In genomic region chr10:58788486-58789274, GRCm38 (mm10) we compare ENCODE assay signal across 25 mouse cellular contexts. TPM values are rescaled to one million over a fixed set of nuclear protein-coding genes. Genes with fewer than 3 reads are reported as not detected.
A peak's percentile ranks its signal among the peaks of the same experiment; 100 is the strongest.
DNase-seq lines count a peak whose midpoint lies in the region; ATAC-seq and TF ChIP-seq lines count a peak whose summit lies in the region.
"Had no signal": no experiment of that assay in that cellular context is flagged by ENCODE, and none has a peak within 500 bp of the region (broad histone marks: within the 10 kb centered on the region; RNA-seq: fewer than 3 reads in every experiment).

No protein-coding gene starts in this region.

- intact Hi-C loops in left cerebral cortex, adult 2 months (cut with DNase I): loop anchor here (5.0 kb wide), 1 partner anchor 76 kb away; no protein-coding TSS in a partner anchor

- DNase-seq in frontal cortex, postnatal 36 days (ENCODE audit: low spot score in 2 of 2): no peak
- DNase-seq in left cerebral cortex, adult 2 months (ENCODE audit: extremely low spot score in 1 of 2, low spot score in 2 of 2): no peak
- no peak for DNase-seq in left cerebral cortex, adult 8-10 months (ENCODE audit: low spot score in 2 of 2)
- peak; percentile 67 for DNase-seq in brain, adult 2 months (ENCODE audit: low read depth, low spot score)
- DNase-seq in telencephalon, adult 2 months (ENCODE audit: low read depth, low spot score): peak; percentile 62
- no peak for DNase-seq in c-Kit-positive CD71-positive TER-119-positive erythroid progenitor cells, embryonic 14.5 days (ENCODE audit: low spot score)
- DNase-seq: adrenal gland, adult 8-10 months; adrenal gland, postnatal 14 days; B cell, adult 2 months; cerebellum, adult 11 months; cerebellum, adult 18-20 months; cerebellum, adult 8-10 months; cerebellum, adult 9-11 months; cerebellum, postnatal 14 days; cerebellum, postnatal 36 days; forebrain, postnatal 0 days had no signal

- no peak overlapping the region for H3K4me3 ChIP-seq in left cerebral cortex, adult 2 months
- H3K4me3 ChIP-seq: embryonic facial prominence, embryonic 10.5 days; embryonic facial prominence, embryonic 12.5 days; forebrain, embryonic 13.5 days; forebrain, embryonic 15.5 days had no signal

- H3K27ac ChIP-seq in left cerebral cortex, adult 2 months: peak overlapping the region; percentile 67
- H3K27ac ChIP-seq: embryonic facial prominence, embryonic 10.5 days; embryonic facial prominence, embryonic 12.5 days; forebrain, embryonic 13.5 days; forebrain, embryonic 15.5 days had no signal

- peak; percentile 96 for ATAC-seq in frontal cortex, adult (ENCODE audit: low TSS enrichment)
- ATAC-seq: activated CD4-positive, CD25-positive, alpha-beta regulatory T cell, adult 4 months; CD4-positive, CD25-positive, alpha-beta regulatory T cell, adult 4 months; forebrain, embryonic 13.5 days; forebrain, embryonic 15.5 days; forebrain, postnatal 0 days; Patski had no signal

- no peak for TF ChIP-seq CTCF in left cerebral cortex, adult 2 months (IDR thresholded peaks at IDR 0.05)

RNA-seq across cellular contexts. Expression of gene Sh3rf3, which starts 24.5 kb away (rescaled TPM):
- total RNA-seq in left cerebral cortex, adult 2 months (2021): 10 to 100 TPM; 48.3 to 55.2 TPM
- 10 to 100 TPM; 33.9 to 40.3 (median 35.8) TPM for total RNA-seq in left cerebral cortex, adult 8-10 months (2022)
- total RNA-seq: common myeloid progenitor, adult 5-6 weeks had no signal

Comparison
In these comparisons a context has a peak if more than half of its experiments do, and no peak if none do; other contexts are left out.
1. DNase-seq: peak in brain, adult 2 months (single experiment) and telencephalon, adult 2 months (single experiment); none in frontal cortex, postnatal 36 days (0 of 2), left cerebral cortex, adult 2 months (0 of 2), left cerebral cortex, adult 8-10 months (0 of 2) and c-Kit-positive CD71-positive TER-119-positive erythroid progenitor cells, embryonic 14.5 days (single experiment).